Mouse (Mus musculus): Measurements from ENCODE around the gene Gripap1. TPM values are rescaled to one million over a fixed set of nuclear protein-coding genes. Genes with fewer than 3 reads are reported as not detected.
"Not testable (repeated sequence)": the region's sequence is repeated elsewhere in the genome, so short reads cannot be mapped to it uniquely, and the experiment has no call there.

Gene Gripap1
- 10 to 100 TPM; 16.7 to 22.8 TPM for total RNA-seq (2021)
- long read RNA-seq, experiment 1, transcript Gripap1-203 (26 exons, 3,015 nt) = major isoform, 16 of 24 reads
- long read RNA-seq, experiment 1, partial matches to known transcripts = 2 of 24 reads
- long read RNA-seq, experiment 1, other reads (novel, unspliced or antisense) = 5 of 24 reads
- long read RNA-seq, experiment 2, transcript Gripap1-203 (26 exons, 3,015 nt) = major isoform, 11 of 21 reads
- long read RNA-seq, experiment 2, partial matches to known transcripts = 0 of 21 reads
- long read RNA-seq, experiment 2, other reads (novel, unspliced or antisense) = 7 of 21 reads

- Histone ChIP-seq H3K4me3 (peak within 1 kb of the TSS; percentile 86), H3K27ac (peak within 1 kb of the TSS; percentile 91)
- peak; percentile 82 for DNase-seq
- intact Hi-C loops (cut with DNase I) = no loop called here
- no peak for TF ChIP-seq CTCF (IDR thresholded peaks at IDR 0.05)
Measured at GRCm38 (mm10) chrX:7789542-7790136, at the start of gene Gripap1. Gripap1 (plus strand) TSS chrX:7789765.

GRCm38 (mm10) chrX:7740082-7740819 lies 49.3 kb upstream of the Gripap1 start:
- Histone ChIP-seq H3K27ac (no peak overlapping the region), H3K4me3 (no peak overlapping the region)
- intact Hi-C loops (cut with DNase I) = no loop called here
- DNase-seq = no peak
- TF ChIP-seq CTCF (IDR thresholded peaks at IDR 0.05) = no peak

- DNase-seq = no peak
- TF ChIP-seq CTCF (IDR thresholded peaks at IDR 0.05) = no peak
- no peak overlapping the region for H3K27ac ChIP-seq
- H3K4me3 ChIP-seq = no peak overlapping the region
- intact Hi-C loops (cut with DNase I) = no loop called here
Measured at GRCm38 (mm10) chrX:7741103-7741502, 48.5 kb upstream of the Gripap1 start.

- intact Hi-C loops (cut with DNase I) = no loop called here
- peak; percentile 38 for TF ChIP-seq CTCF (IDR thresholded peaks at IDR 0.05)
- Histone ChIP-seq H3K27ac (no peak overlapping the region), H3K4me3 (no peak overlapping the region)
- DNase-seq = no peak
Measured at GRCm38 (mm10) chrX:7743470-7743869, 46.1 kb upstream of the Gripap1 start.

- DNase-seq = no peak
- Histone ChIP-seq H3K27ac (no peak overlapping the region), H3K4me3 (no peak overlapping the region)
- no peak for TF ChIP-seq CTCF (IDR thresholded peaks at IDR 0.05)
- intact Hi-C loops (cut with DNase I) = no loop called here
Measured at GRCm38 (mm10) chrX:7744940-7745339, 44.6 kb upstream of the Gripap1 start.

GRCm38 (mm10) chrX:7745429-7745828 lies 44.1 kb upstream of the Gripap1 start:
- TF ChIP-seq CTCF (IDR thresholded peaks at IDR 0.05) = no peak
- no peak overlapping the region for H3K4me3 ChIP-seq
- intact Hi-C loops (cut with DNase I) = no loop called here

GRCm38 (mm10) chrX:7750432-7751116 lies 39.0 kb upstream of the Gripap1 start, which contains the start of gene Ccdc120:
Ccdc120 (minus strand) TSS chrX:7750905.
- no peak within 1 kb of the TSS for H3K27ac ChIP-seq
- intact Hi-C loops (cut with DNase I) = no loop called here
- peak; percentile 72 for DNase-seq
- peak within 1 kb of the TSS; percentile 79 for H3K4me3 ChIP-seq
- TF ChIP-seq CTCF (IDR thresholded peaks at IDR 0.05) = no peak

More at GRCm38 (mm10) chrX:7745429-7745828, 44.1 kb upstream of the Gripap1 start:
- DNase-seq = no peak
- H3K27ac ChIP-seq = no peak overlapping the region

GRCm38 (mm10) chrX:7753627-7754026 lies 35.9 kb upstream of the Gripap1 start:
- DNase-seq; intact Hi-C loops (cut with DNase I); H3K4me3 ChIP-seq: not testable (repeated sequence)

GRCm38 (mm10) chrX:7762137-7762920 lies 27.2 kb upstream of the Gripap1 start, which contains the start of gene Tfe3:
Tfe3 (plus strand) TSS chrX:7762560.
- no peak for TF ChIP-seq CTCF (IDR thresholded peaks at IDR 0.05)
- Histone ChIP-seq H3K27ac (peak within 1 kb of the TSS; percentile 91), H3K4me3 (peak within 1 kb of the TSS; percentile 88)
- intact Hi-C loops (cut with DNase I) = loop anchor here (1.0 kb wide), 1 partner anchor 26 kb away; no protein-coding TSS in a partner anchor
- peak; percentile 95 for DNase-seq

More at GRCm38 (mm10) chrX:7753627-7754026, 35.9 kb upstream of the Gripap1 start:
- TF ChIP-seq CTCF (IDR thresholded peaks at IDR 0.05) = peak; percentile 42
- H3K27ac ChIP-seq = not testable (repeated sequence)

GRCm38 (mm10) chrX:7762921-7763197 lies 26.7 kb upstream of the Gripap1 start:
- no peak for DNase-seq
- peak overlapping the region; percentile 91 for H3K27ac ChIP-seq
- peak overlapping the region; percentile 88 for H3K4me3 ChIP-seq
- no peak for TF ChIP-seq CTCF (IDR thresholded peaks at IDR 0.05)
- intact Hi-C loops (cut with DNase I) = loop anchor here (1.0 kb wide), 1 partner anchor 25 kb away; no protein-coding TSS in a partner anchor

- intact Hi-C loops (cut with DNase I) = no loop called here
- peak; percentile 48 for DNase-seq
- TF ChIP-seq CTCF (IDR thresholded peaks at IDR 0.05) = no peak
- Histone ChIP-seq H3K27ac (peak overlapping the region; percentile 91), H3K4me3 (peak overlapping the region; percentile 88)
Measured at GRCm38 (mm10) chrX:7763631-7764393, 25.8 kb upstream of the Gripap1 start.

All from gastrocnemius, adult 2 months (tissue).